Mouse (Mus musculus): Measurements from ENCODE around the gene Acoxl.
"Not testable (repeated sequence)": the region's sequence is repeated elsewhere in the genome, so short reads cannot be mapped to it uniquely, and the experiment has no call there.

Acoxl gene

DNA sequence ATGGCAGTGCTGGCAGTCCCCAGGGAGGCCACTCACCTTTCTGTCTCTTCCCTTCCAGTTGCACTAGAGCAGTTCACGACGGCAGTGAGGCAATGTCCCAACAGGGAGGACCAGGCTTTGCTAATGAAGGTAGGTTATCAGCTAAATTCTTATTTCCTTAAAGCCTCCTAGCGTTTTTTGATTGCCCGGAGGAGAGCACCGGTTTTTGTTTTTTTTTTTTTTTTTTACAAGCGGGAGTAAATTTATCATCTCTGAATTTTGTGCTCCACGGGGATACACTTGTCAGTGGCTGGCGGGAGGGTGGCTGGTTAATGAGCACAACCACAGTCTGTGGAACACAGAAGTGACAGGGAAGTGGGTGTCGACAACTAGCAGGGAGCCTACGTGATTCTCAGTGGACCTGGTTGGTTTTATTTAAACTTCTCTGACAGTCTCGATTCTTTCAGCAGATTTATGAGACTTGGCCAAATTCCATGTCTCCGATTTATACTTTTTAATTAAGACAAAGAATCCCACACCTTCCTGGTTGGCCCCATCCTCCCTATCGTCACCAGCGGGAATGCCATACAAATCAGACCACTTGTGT lies 247.7 kb downstream of the Acoxl start:
- no peak for DNase-seq

GRCm38 (mm10) chr2:128086996-128087526 lies 248.4 kb downstream of the Acoxl start:
- DNase-seq, result no peak

DNA sequence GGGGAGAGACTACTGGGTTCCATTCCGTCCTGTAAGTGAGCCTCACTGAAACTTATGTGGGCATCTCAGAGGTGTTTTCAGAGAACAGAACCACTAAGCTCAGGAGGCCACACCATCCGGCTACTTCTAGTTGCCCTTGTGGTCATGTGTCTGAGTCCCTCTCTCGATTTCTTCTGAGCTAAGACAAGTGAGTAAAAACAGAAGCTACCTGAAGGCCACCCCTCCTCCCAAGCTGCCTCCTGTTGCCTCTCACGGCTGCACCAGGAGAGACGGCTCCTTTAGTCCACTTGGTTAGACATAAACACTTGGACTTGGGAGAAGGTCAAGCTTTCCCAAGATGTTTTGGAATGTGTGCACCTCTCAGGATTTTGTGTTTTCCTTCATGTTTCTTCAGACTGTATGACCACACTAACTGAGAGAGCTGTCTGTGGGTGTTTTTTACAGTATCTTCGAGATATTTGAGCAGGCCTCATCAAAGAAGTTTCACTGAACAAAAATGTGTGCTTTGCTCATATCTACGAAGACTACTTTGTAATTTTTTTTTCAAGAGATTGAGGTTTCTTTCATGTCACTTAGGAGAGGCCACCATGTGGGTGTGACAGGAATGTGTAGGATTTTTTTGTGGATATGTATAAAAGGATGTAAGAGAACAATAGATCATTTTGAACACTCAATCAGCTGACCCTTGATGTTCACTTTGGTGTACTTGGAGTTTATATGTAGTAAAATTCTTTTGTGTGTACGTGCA lies 249.3 kb downstream of the Acoxl start:
- DNase-seq, result no peak

- DNase-seq, result no peak
Measured at GRCm38 (mm10) chr2:128090283-128090885, 251.7 kb downstream of the Acoxl start.

- no peak for DNase-seq
Measured at GRCm38 (mm10) chr2:128091431-128092369, 253.0 kb downstream of the Acoxl start.

DNA sequence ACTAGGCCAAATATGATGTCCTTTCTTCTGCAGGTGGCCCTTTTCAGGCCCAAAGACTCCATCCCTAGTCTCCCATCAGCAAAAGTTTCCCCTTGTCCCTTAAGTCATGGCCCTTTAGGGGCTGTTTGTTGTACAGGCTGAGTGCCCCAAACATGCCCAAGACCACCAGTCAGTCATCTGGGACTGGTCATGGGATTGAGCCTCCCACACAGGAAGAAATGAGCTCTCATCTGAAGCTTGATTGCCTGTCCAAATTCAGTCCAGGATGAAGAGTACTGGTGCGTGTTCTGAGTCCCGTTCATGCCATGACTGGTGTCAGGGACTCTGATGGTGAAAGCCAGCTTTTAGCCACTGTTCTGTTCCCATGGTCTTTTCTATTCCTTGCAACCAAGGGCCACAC lies 253.8 kb downstream of the Acoxl start:
- DNase-seq, result no peak

GRCm38 (mm10) chr2:128094196-128094595 lies 255.5 kb downstream of the Acoxl start:
- DNase-seq, result no peak

DNA sequence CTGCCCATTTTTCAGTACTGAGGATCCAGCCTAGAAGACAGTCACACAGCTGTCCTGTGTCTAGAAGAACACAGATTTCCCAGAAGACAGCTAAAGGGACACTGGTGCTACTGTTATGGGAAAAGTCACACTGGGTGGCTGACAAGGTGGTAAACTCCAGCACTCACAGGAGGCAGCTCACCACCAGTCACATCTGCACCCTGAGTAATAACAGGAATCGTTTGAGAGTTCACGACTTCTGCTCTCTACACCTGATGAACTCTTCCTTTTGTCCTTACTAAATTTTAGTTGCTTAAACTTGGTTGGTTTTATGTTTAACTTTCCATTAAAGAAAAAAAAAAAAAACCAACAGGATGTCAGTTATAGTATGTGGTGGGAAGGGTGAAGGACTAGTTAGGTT lies 255.9 kb downstream of the Acoxl start:
- no peak for DNase-seq

DNA sequence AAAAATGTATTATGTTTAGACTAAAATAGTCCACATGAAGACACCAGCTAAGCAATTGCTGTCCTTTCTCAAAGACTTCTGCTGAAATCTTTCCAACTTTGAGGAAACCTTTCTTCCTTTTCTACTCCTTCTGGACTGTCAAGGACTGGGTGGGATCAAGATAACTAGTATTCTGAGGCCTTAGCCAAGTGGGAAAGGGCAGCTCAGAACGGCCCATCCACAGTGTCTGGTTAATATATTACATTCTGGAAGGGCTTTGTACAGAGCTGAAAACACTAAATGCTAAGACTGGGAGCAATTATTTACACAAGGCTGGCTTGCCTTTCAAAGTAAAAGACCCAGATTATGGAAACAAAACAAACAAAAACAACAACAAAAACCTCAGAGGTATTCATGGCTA lies 256.6 kb downstream of the Acoxl start:
- no peak for DNase-seq

DNA sequence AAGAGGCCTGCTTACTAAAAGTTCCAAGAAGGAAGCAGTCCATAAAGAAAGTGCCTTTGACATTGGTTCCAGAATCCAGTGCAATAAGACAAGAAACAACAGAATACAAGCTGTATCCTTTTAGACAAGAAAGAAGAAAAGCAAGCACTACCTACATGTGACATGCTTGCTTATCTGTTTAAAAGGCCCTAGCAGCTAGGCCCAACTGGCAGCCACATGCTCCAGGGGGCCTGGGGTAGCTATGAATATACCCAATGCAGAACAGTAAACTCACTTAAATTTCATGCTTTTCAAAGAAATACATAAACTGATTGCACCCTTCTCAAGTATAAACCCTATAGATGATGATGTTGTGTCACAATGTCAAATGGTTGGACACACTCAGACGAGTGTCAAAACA lies 257.4 kb downstream of the Acoxl start:
- no peak for DNase-seq

- DNase-seq, result not testable (repeated sequence)
Measured at GRCm38 (mm10) chr2:128098118-128098517, 259.4 kb downstream of the Acoxl start.

DNA sequence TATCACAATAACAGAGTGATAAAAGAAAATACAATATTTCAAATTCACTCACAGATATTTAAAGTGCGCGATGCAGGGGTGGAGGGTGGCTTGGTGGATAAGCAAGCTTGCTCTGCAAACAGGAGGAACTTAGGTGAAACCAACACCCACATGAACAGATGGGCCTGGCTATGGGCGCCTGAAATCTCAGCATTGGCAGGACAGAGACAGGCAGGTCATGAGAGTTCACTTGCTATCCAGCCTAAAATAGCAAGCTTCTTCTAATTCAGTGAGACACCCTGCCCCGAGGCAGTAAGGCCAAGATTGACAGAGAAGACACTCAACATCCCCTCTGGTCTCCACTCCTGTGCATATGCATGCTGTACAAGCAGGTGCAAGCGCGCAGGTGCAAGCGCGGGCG lies 263.4 kb downstream of the Acoxl start:
- no peak for DNase-seq

GRCm38 (mm10) chr2:128104815-128105214 lies 266.1 kb downstream of the Acoxl start:
- DNase-seq, result no peak

DNA sequence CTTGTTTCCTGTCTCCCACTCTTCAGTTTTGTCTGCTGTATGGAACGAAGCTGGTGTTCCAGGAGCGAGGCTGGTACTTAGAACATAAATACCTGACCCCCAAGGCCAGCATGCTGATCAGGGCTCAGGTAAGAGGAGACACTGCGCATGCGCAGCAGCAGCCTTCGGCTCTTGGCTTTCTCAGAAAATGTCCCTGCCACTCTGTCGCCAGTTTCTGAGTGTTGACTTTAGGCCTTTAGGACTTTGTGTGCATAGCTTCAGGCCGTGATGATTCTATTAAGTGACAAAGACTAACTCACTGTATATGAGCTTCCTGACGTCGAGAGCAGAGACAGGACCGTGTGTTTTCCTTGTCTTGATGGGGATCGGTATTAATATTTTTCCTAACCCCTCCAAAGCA lies 267.0 kb downstream of the Acoxl start:
- no peak for DNase-seq

GRCm38 (mm10) chr2:128111537-128111936 lies 272.9 kb downstream of the Acoxl start:
- no peak for DNase-seq

GRCm38 (mm10) chr2:128114621-128115020 lies 275.9 kb downstream of the Acoxl start:
- no peak for DNase-seq

DNA sequence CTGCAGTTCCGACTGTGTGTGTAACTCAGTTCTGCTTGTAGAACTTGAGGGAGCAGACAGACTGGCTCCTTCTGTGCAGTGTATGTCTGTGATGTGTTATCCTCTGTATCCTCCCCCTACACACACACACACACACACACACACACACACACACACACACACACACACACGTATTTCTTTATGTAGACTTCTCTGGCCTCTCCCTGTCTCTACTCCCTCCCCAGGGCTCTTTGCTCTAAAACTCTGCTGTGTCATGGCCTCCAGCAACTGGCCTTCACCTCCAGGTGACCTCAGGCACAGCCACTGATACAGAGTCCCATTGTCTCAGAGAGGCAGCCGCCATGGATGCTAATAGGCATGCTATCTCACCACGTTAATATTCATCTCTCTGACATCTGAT lies 276.9 kb downstream of the Acoxl start:
- DNase-seq, result no peak

- DNase-seq, result no peak
Measured at GRCm38 (mm10) chr2:128117605-128118004, 278.9 kb downstream of the Acoxl start.

DNA sequence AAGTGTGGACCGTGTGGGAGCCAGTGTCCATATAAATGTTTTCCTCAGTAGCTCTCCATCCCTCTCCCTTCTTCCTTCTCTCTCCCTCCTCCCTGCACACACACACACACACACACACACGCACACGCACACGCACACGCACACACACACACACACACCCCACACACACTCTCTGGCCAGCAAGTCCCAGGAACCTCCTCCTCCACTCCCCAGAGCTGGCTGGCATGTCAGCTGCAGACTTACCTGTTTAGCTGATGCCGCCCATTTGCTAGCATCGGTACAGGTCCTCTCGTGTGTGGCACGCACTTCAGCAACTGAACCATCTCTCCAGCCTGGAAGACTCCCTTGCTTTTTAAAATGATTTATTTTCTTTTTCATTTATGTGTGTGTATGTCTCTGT lies 280.3 kb downstream of the Acoxl start:
- DNase-seq, result no peak

GRCm38 (mm10) chr2:128122491-128122890 lies 283.8 kb downstream of the Acoxl start:
- peak; percentile 43 for DNase-seq

GRCm38 (mm10) chr2:128122891-128123771 lies 284.5 kb downstream of the Acoxl start:
- DNase-seq, result no peak
